Comparison of ENCODE assay signal across 7 mouse cellular contexts in the genomic region with DNA sequence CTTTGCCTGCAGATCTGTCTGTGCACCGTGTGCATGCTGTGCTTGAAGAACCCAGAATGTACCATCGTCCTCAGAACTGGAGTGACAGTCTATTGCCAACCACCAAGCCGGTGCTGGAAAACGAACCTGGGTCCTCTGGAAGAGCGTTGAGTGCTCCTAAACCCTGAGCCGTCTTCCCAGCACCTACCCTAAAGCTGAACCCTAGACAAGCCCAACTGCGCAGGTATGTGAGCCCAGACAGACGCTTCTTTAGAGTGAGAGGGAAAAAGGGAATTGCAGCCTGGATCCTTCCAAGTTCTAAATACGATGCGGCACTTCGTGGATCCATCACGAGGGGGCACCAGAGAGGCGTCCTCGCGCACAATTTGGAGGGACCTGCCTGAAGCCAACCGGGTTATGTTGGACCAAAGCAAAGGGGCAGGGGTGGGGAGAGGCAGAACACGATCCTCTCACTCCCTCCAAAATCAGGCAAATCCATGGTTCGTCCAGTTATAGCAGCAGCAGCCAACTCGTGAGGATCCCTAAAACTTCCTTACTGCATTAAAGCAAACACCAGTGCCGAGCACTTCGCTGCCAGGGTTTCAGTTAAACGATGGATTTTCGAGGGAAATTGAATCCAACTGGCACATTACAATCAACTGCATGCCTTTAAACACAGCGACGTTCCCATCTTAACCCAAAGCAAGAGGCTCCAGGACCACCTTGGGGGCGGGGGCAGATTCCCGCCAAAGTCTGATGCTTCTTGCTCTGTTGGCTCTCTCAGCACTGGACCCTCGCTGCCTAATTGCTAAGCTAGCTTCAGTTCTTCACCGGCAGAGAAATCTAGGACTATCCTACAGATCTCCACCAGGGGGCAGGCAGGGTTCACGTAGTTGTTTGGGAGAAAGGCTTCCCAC.
DNase-seq lines count a peak whose midpoint lies in the region; ATAC-seq and TF ChIP-seq lines count a peak whose summit lies in the region.

No protein-coding gene starts in this region.

- peak overlapping the region; percentile 86 for H3K4me2 ChIP-seq in limb, embryonic 13.5 days (replicated peaks)
- H3K4me2 ChIP-seq in midbrain, embryonic 16.5 days (ENCODE audit: low read length): peak overlapping the region; percentile 68

- no peak overlapping the region for H3K9ac ChIP-seq in heart, adult 2 months (ENCODE audit: low read depth, low read length)
- peak overlapping the region; percentile 63; the same call in 1 of the 2 replicates for H3K9ac ChIP-seq in limb, embryonic 13.5 days
- peak overlapping the region; percentile 43; the same call in 1 of the 2 replicates for H3K9ac ChIP-seq in midbrain, embryonic 16.5 days (ENCODE audit: low read depth, low read length)

- H3K4me1 ChIP-seq in embryonic facial prominence, embryonic 10.5 days: no peaks in the 10 kb centered on the region
- H3K4me1 ChIP-seq in heart, adult 2 months (ENCODE audit: control insufficient read depth, insufficient read depth, low read length): no peaks in the 10 kb centered on the region
- H3K4me1 ChIP-seq in limb, embryonic 13.5 days: no peaks in the 10 kb centered on the region; the same call in 1 of the 2 replicates
- H3K4me1 ChIP-seq in midbrain, embryonic 16.5 days (ENCODE audit: control insufficient read depth, insufficient read depth, low read length): peaks cover 3% of the 10 kb centered on the region; the same call in 1 of the 2 replicates

- no peaks in the 10 kb centered on the region for H3K36me3 ChIP-seq in embryonic facial prominence, embryonic 10.5 days (replicated peaks)
- no peaks in the 10 kb centered on the region for H3K36me3 ChIP-seq in heart, adult 2 months (ENCODE audit: control insufficient read depth, insufficient read depth, low read length)
- no peaks in the 10 kb centered on the region for H3K36me3 ChIP-seq in limb, embryonic 13.5 days
- H3K36me3 ChIP-seq in midbrain, embryonic 16.5 days (ENCODE audit: control insufficient read depth, insufficient read depth, low read length): no peaks in the 10 kb centered on the region

- peak overlapping the region; percentile 37 for H3K27ac ChIP-seq in embryonic facial prominence, embryonic 10.5 days (replicated peaks)
- no peak overlapping the region for H3K27ac ChIP-seq in heart, adult 2 months
- H3K27ac ChIP-seq in limb, embryonic 13.5 days: no peak overlapping the region
- no peak overlapping the region for H3K27ac ChIP-seq in midbrain, embryonic 16.5 days (ENCODE audit: low read length)

- H3K4me3 ChIP-seq in embryonic facial prominence, embryonic 10.5 days: peak overlapping the region; percentile 53
- H3K4me3 ChIP-seq in heart, adult 2 months: peak overlapping the region; percentile 47
- H3K4me3 ChIP-seq in limb, embryonic 13.5 days: peak overlapping the region; percentile 47
- peak overlapping the region; percentile 34 for H3K4me3 ChIP-seq in midbrain, embryonic 16.5 days (ENCODE audit: low read depth, low read length)

- ATAC-seq in limb, embryonic 13.5 days (ENCODE audit: low FRiP score, low read depth): peak; percentile 83
- peak; percentile 84 for ATAC-seq in midbrain, embryonic 16.5 days

- H3K79me2 ChIP-seq in heart, adult 2 months (replicated peaks; ENCODE audit: control insufficient read depth, insufficient read depth, low read length): no peaks in the 10 kb centered on the region

- TF ChIP-seq POLR2A in heart, adult 2 months (IDR thresholded peaks at IDR 0.05; ENCODE audit: insufficient read depth, low read depth, low read length): no peak

- TF ChIP-seq EP300 in heart, adult 2 months (IDR thresholded peaks at IDR 0.05; ENCODE audit: insufficient read depth, low read depth, low read length): peak; percentile 85

- intact Hi-C loops in heart, adult 2 months (cut with DNase I): loop anchor here (1.0 kb wide), 3 partner anchors 57 to 412 kb away; no protein-coding TSS in a partner anchor

- 12% methylated on average over 30 of the region's 30 CpGs for WGBS in embryonic facial prominence, embryonic 10.5 days
- WGBS in heart, adult 2 months: 8% methylated on average over 30 of the region's 30 CpGs
- WGBS in limb, embryonic 13.5 days: 9% methylated on average over 30 of the region's 30 CpGs
- WGBS in midbrain, embryonic 16.5 days: 12% methylated on average over 30 of the region's 30 CpGs

- DNase-seq in adrenal gland, postnatal 14 days: peak; percentile 93
- DNase-seq in embryonic facial prominence, embryonic 10.5 days (ENCODE audit: low spot score): peak; percentile 90
- peak; percentile 81 to 85 for DNase-seq in heart, adult 2 months
- DNase-seq in kidney, adult 8-10 months: peak; percentile 55 to 80
- DNase-seq in spleen, postnatal 10 days (ENCODE audit: low spot score in 2 of 2): peak; percentile 53 to 81

- H3K9me3 ChIP-seq in embryonic facial prominence, embryonic 10.5 days: peaks cover 19% of the 10 kb centered on the region
- peaks cover 18% of the 10 kb centered on the region for H3K9me3 ChIP-seq in limb, embryonic 13.5 days
- peaks cover 7% of the 10 kb centered on the region; the same call in 1 of the 2 replicates for H3K9me3 ChIP-seq in midbrain, embryonic 16.5 days (replicated peaks; ENCODE audit: control insufficient read depth, low read length, poor library complexity, severe bottlenecking)

- peaks cover 6% of the 10 kb centered on the region; the same call in 1 of the 2 replicates for H3K27me3 ChIP-seq in embryonic facial prominence, embryonic 10.5 days (replicated peaks; ENCODE audit: low read depth, poor library complexity, severe bottlenecking)
- no peaks in the 10 kb centered on the region for H3K27me3 ChIP-seq in heart, adult 2 months (ENCODE audit: control insufficient read depth, insufficient read depth, low read length)
- H3K27me3 ChIP-seq in limb, embryonic 13.5 days: no peaks in the 10 kb centered on the region; the same call in 1 of the 2 replicates
- no peaks in the 10 kb centered on the region for H3K27me3 ChIP-seq in midbrain, embryonic 16.5 days (ENCODE audit: control insufficient read depth, insufficient read depth, low read depth, low read length)

- TF ChIP-seq CTCF in heart, adult 2 months (IDR thresholded peaks at IDR 0.05): peak; percentile 74
